Mouse (Mus musculus): Measurements from ENCODE around the gene Chgb.

Gene Chgb

GRCm38 (mm10) chr2:132780978-132781377, at the start of gene Chgb:
TSS of gene Chgb (plus strand) at chr2:132781278.
- no peak for DNase-seq

- DNase-seq: peak; percentile 75
Observed at GRCm38 (mm10) chr2:132732940-132733339, 48.1 kb upstream of the Chgb start.

- no peak for DNase-seq
Observed at GRCm38 (mm10) chr2:132733603-132734573, 47.2 kb upstream of the Chgb start.

- DNase-seq: no peak
Observed at GRCm38 (mm10) chr2:132738816-132739432, 42.2 kb upstream of the Chgb start.

GRCm38 (mm10) chr2:132741862-132742347, 39.2 kb upstream of the Chgb start:
- peak; percentile 49 for DNase-seq

- no peak for DNase-seq
Observed at GRCm38 (mm10) chr2:132744866-132745265, 36.2 kb upstream of the Chgb start.

GRCm38 (mm10) chr2:132746108-132746507, 35.0 kb upstream of the Chgb start:
- DNase-seq: no peak

- DNase-seq: no peak
Observed at GRCm38 (mm10) chr2:132750726-132751125, 30.4 kb upstream of the Chgb start.

GRCm38 (mm10) chr2:132751141-132752066, 29.7 kb upstream of the Chgb start:
- no peak for DNase-seq

- DNase-seq: no peak
Observed at GRCm38 (mm10) chr2:132752398-132752797, 28.7 kb upstream of the Chgb start.

GRCm38 (mm10) chr2:132753137-132753536, 27.9 kb upstream of the Chgb start:
- no peak for DNase-seq

GRCm38 (mm10) chr2:132757911-132758310, 23.2 kb upstream of the Chgb start:
- DNase-seq: no peak

GRCm38 (mm10) chr2:132770822-132771221, 10.3 kb upstream of the Chgb start:
- DNase-seq: no peak

GRCm38 (mm10) chr2:132781439-132782068, 476 bp downstream of the Chgb start:
- peak; percentile 87 for DNase-seq

GRCm38 (mm10) chr2:132784039-132784438, 3.0 kb downstream of the Chgb start:
- DNase-seq: no peak

GRCm38 (mm10) chr2:132793441-132794203, 12.5 kb downstream of the Chgb start:
- no peak for DNase-seq

- no peak for DNase-seq
Observed at GRCm38 (mm10) chr2:132794204-132794586, 13.1 kb downstream of the Chgb start.

GRCm38 (mm10) chr2:132802976-132803375, 21.9 kb downstream of the Chgb start:
- DNase-seq: no peak

- DNase-seq: peak; percentile 92
Observed at GRCm38 (mm10) chr2:132815608-132816314, 34.7 kb downstream of the Chgb start, which contains the start of the genes Trmt6 and Mcm8. TSS of gene Trmt6 (minus strand) at chr2:132816055. TSS of gene Mcm8 (plus strand) at chr2:132816141.

- DNase-seq: no peak
Observed at GRCm38 (mm10) chr2:132841071-132841470, 60.0 kb downstream of the Chgb start.

Measured in kidney, adult 9 months (tissue).